25 mouse cellular contexts compared by ENCODE assay signal in genomic region chr12:100692208-100692607, GRCm38 (mm10). TPM values are rescaled to one million over a fixed set of nuclear protein-coding genes. Genes with fewer than 3 reads are reported as not detected.
DNase-seq lines count a peak whose midpoint lies in the region; ATAC-seq and TF ChIP-seq lines count a peak whose summit lies in the region.
"Had no signal": no experiment of that assay in that cellular context is flagged by ENCODE, and none has a peak within 500 bp of the region (broad histone marks: within the 10 kb centered on the region; RNA-seq: fewer than 3 reads in every experiment).

No protein-coding gene starts in this region.

- 0 out of 2 replicates have a peak overlapping the region, but pooled peaks have one; percentile 39 for H3K9ac ChIP-seq in heart, embryonic 12.5 days
- no peak overlapping the region for H3K9ac ChIP-seq in heart, adult 2 months (ENCODE audit: low read depth, low read length)
- H3K9ac ChIP-seq in ES-Bruce4 (ENCODE audit: low read depth, poor library complexity, severe bottlenecking) = no peak overlapping the region
- no peak overlapping the region for H3K9ac ChIP-seq in ES-E14 (ENCODE audit: insufficient read depth, low read depth, low read length, poor library complexity, severe bottlenecking)
- no peak overlapping the region for H3K9ac ChIP-seq in liver, embryonic 11.5 days (ENCODE audit: low read depth, low read length)
- H3K9ac ChIP-seq: embryonic facial prominence, embryonic 12.5 days; forebrain, embryonic 13.5 days; forebrain, embryonic 15.5 days; forebrain, postnatal 0 days had no signal

- H3K4me3 ChIP-seq in heart, embryonic 12.5 days = no peak overlapping the region
- no peak overlapping the region for H3K4me3 ChIP-seq in heart, adult 2 months
- H3K4me3 ChIP-seq in ES-Bruce4 (ENCODE audit: low read depth, low read length) (no peak overlapping the region), ES-E14 (ENCODE audit: insufficient read depth in 1 of 2, low read depth in 1 of 2, low read length in 2 of 2, poor library complexity in 1 of 2, severe bottlenecking in 1 of 2) (no peak overlapping the region)
- H3K4me3 ChIP-seq in liver, embryonic 11.5 days (ENCODE audit: low read depth, low read length) = no peak overlapping the region
- H3K4me3 ChIP-seq: embryonic facial prominence, embryonic 10.5 days; embryonic facial prominence, embryonic 12.5 days; forebrain, embryonic 13.5 days; forebrain, embryonic 15.5 days had no signal

- in situ Hi-C loops in ES-E14 (cut with MboI; ENCODE audit: low sequenced_read_pairs in 2 of 2, unreplicated experiment in 2 of 2) = no loop called here

- peaks cover 19% of the 10 kb centered on the region for H3K4me1 ChIP-seq in heart, embryonic 12.5 days (replicated peaks)
- no peaks in the 10 kb centered on the region; the same call in 1 of the 2 replicates for H3K4me1 ChIP-seq in heart, adult 2 months (ENCODE audit: control insufficient read depth, insufficient read depth, low read length)
- H3K4me1 ChIP-seq in ES-Bruce4 (ENCODE audit: control insufficient read depth, insufficient read depth, low read length) = no peaks in the 10 kb centered on the region
- no peaks in the 10 kb centered on the region; a peak in 1 of 4 replicates for H3K4me1 ChIP-seq in ES-E14 (ENCODE audit: control insufficient read depth in 2 of 2, insufficient read depth in 2 of 2, low read length in 2 of 2, poor library complexity in 1 of 2)
- peaks cover 4% of the 10 kb centered on the region; the same call in 1 of the 2 replicates for H3K4me1 ChIP-seq in liver, embryonic 11.5 days (replicated peaks; ENCODE audit: control insufficient read depth, insufficient read depth, low read length)

- WGBS in heart, embryonic 12.5 days = 53% methylated on average over 3 of the region's 3 CpGs
- WGBS in heart, adult 2 months = 50% methylated on average over 3 of the region's 3 CpGs
- WGBS in liver, embryonic 11.5 days = 68% methylated on average over 3 of the region's 3 CpGs

- no peak for TF ChIP-seq POLR2A in heart, adult 2 months (IDR thresholded peaks at IDR 0.05; ENCODE audit: insufficient read depth, low read depth, low read length)
- TF ChIP-seq POLR2A in ES-Bruce4 (IDR thresholded peaks at IDR 0.05; ENCODE audit: insufficient read depth, low read length) = no peak

- no peak overlapping the region for H3K4me2 ChIP-seq in heart, embryonic 12.5 days
- H3K4me2 ChIP-seq in liver, embryonic 11.5 days = no peak overlapping the region
- H3K4me2 ChIP-seq: embryonic facial prominence, embryonic 12.5 days; forebrain, embryonic 13.5 days; forebrain, embryonic 15.5 days had no signal

- intact Hi-C loops in heart, adult 2 months (cut with DNase I) = no loop called here

- no peak overlapping the region for H3K27ac ChIP-seq in heart, embryonic 12.5 days (ENCODE audit: poor library complexity, severe bottlenecking)
- no peak overlapping the region for H3K27ac ChIP-seq in heart, adult 2 months
- peak overlapping the region; percentile 42; the same call in 1 of the 2 replicates for H3K27ac ChIP-seq in ES-Bruce4 (ENCODE audit: insufficient read depth, low read length)
- H3K27ac ChIP-seq in ES-E14 (ENCODE audit: insufficient read depth, low read depth, low read length, poor library complexity, severe bottlenecking) = no peak overlapping the region
- no peak overlapping the region for H3K27ac ChIP-seq in liver, embryonic 11.5 days (ENCODE audit: low read depth, low read length)
- H3K27ac ChIP-seq: embryonic facial prominence, embryonic 10.5 days; embryonic facial prominence, embryonic 12.5 days; forebrain, embryonic 13.5 days; forebrain, embryonic 15.5 days had no signal

- no peaks in the 10 kb centered on the region for H3K36me3 ChIP-seq in heart, embryonic 12.5 days
- H3K36me3 ChIP-seq in heart, adult 2 months (ENCODE audit: control insufficient read depth, insufficient read depth, low read length) = peaks cover 5% of the 10 kb centered on the region
- H3K36me3 ChIP-seq in ES-Bruce4 (ENCODE audit: control insufficient read depth, insufficient read depth, low read length, poor library complexity, severe bottlenecking) = no peaks in the 10 kb centered on the region
- H3K36me3 ChIP-seq in ES-E14 (ENCODE audit: control insufficient read depth, insufficient read depth, low read length, poor library complexity, severe bottlenecking) = no peaks in the 10 kb centered on the region
- H3K36me3 ChIP-seq in liver, embryonic 11.5 days (ENCODE audit: control insufficient read depth, insufficient read depth, low read length) = no peaks in the 10 kb centered on the region
- H3K36me3 ChIP-seq: embryonic facial prominence, embryonic 10.5 days; embryonic facial prominence, embryonic 12.5 days; forebrain, embryonic 15.5 days had no signal

- H3K27me3 ChIP-seq in heart, embryonic 12.5 days (replicated peaks) = no peaks in the 10 kb centered on the region
- H3K27me3 ChIP-seq in heart, adult 2 months (ENCODE audit: control insufficient read depth, insufficient read depth, low read length) = no peaks in the 10 kb centered on the region
- H3K27me3 ChIP-seq in ES-Bruce4 (ENCODE audit: control insufficient read depth, insufficient read depth, low read length, poor library complexity, severe bottlenecking) = no peaks in the 10 kb centered on the region
- no peaks in the 10 kb centered on the region for H3K27me3 ChIP-seq in liver, embryonic 11.5 days (replicated peaks; ENCODE audit: control insufficient read depth, insufficient read depth, low read length)
- H3K27me3 ChIP-seq: CH12.LX; embryonic facial prominence, embryonic 12.5 days; forebrain, embryonic 13.5 days; forebrain, embryonic 15.5 days had no signal

- TF ChIP-seq CTCF in heart, adult 2 months (IDR thresholded peaks at IDR 0.05) = no peak
- no peak for TF ChIP-seq CTCF in ES-Bruce4 (IDR thresholded peaks at IDR 0.05; ENCODE audit: low read depth, low read length)

- no peak for TF ChIP-seq EP300 in heart, adult 2 months (IDR thresholded peaks at IDR 0.05; ENCODE audit: insufficient read depth, low read depth, low read length)
- peak; percentile 65; the same call in 1 of the 2 replicates for TF ChIP-seq EP300 in ES-Bruce4 (IDR thresholded peaks at IDR 0.05; ENCODE audit: insufficient read depth, low read depth, low read length)

- H3K79me2 ChIP-seq in heart, adult 2 months (replicated peaks; ENCODE audit: control insufficient read depth, insufficient read depth, low read length) = no peaks in the 10 kb centered on the region; the same call in none of the 2 replicates

- no peak for ATAC-seq in heart, embryonic 12.5 days (ENCODE audit: insufficient number of reproducible peaks, low FRiP score)
- ATAC-seq in liver, embryonic 11.5 days (replicated peaks; ENCODE audit: low FRiP score) = no peak
- ATAC-seq: CD4-positive, CD25-positive, alpha-beta regulatory T cell, adult 4 months; forebrain, embryonic 13.5 days; forebrain, embryonic 15.5 days; forebrain, postnatal 0 days had no signal

- no peaks in the 10 kb centered on the region for H3K9me3 ChIP-seq in heart, embryonic 12.5 days (replicated peaks)
- H3K9me3 ChIP-seq in ES-Bruce4 (replicated peaks; ENCODE audit: control insufficient read depth, insufficient read depth, low read length, poor library complexity, severe bottlenecking) (no peaks in the 10 kb centered on the region), ES-E14 (ENCODE audit: control insufficient read depth, insufficient read depth, low read depth, low read length) (no peaks in the 10 kb centered on the region)
- no peaks in the 10 kb centered on the region for H3K9me3 ChIP-seq in liver, embryonic 11.5 days (ENCODE audit: control insufficient read depth, low read length)
- H3K9me3 ChIP-seq: embryonic facial prominence, embryonic 10.5 days; embryonic facial prominence, embryonic 12.5 days; forebrain, embryonic 13.5 days; forebrain, embryonic 15.5 days had no signal

- no peak for DNase-seq in heart, adult 2 months
- DNase-seq in ES-E14 (ENCODE audit: low read depth, low spot score) (peak; percentile 36), ZHBTc4 (ENCODE audit: low read depth, low spot score) (peak; percentile 52)
- no peak for DNase-seq in liver, embryonic 11.5 days (ENCODE audit: low spot score)
- no peak for DNase-seq in kidney, adult 11 months
- no peak for DNase-seq in kidney, postnatal 36 days
- DNase-seq: adrenal gland, adult 2 months; adrenal gland, postnatal 10 days; adrenal gland, postnatal 25 days; B cell, adult 2 months; cerebellum, adult 11 months; cerebellum, adult 18-20 months; cerebellum, adult 8-10 months; cerebellum, adult 9-11 months; cerebellum, postnatal 14 days; cerebellum, postnatal 36 days; forebrain, postnatal 0 days had no signal

TF ChIP-seq in ES-E14, 5 proteins besides CTCF, POLR2A, EP300 and RAD21:
- TF ChIP-seq CHD2 (IDR thresholded peaks at IDR 0.05; ENCODE audit: low read depth, low read length) (no peak), MAFK (IDR thresholded peaks at IDR 0.05; ENCODE audit: insufficient read depth, low read depth, low read length) (no peak), HCFC1 (IDR thresholded peaks at IDR 0.05; ENCODE audit: borderline replicate concordance, insufficient read depth, low read length) (no peak), ZNF384 (IDR thresholded peaks at IDR 0.05; ENCODE audit: low read depth, low read length) (no peak), ZC3H11A (IDR thresholded peaks at IDR 0.05; ENCODE audit: borderline replicate concordance, low read depth, low read length) (no peak)

RNA-seq across cellular contexts. Expression of gene Rps6ka5, which starts 34.6 kb away (rescaled TPM):
- polyA plus RNA-seq in heart, embryonic 12.5 days (2016; fragmentation: Nextera tagmentation; extraction: Ambion mirVana) = 5.4 and 6.0 TPM in 2 replicates
- total RNA-seq in heart, adult 2 months (2021) = 10 to 100 TPM; 10.8 to 13.5 TPM
- polyA plus RNA-seq in heart, adult 2 months (2012; rRNA removed) = 2.1 and 6.1 TPM in 2 replicates
- polyA plus RNA-seq in ES-Bruce4 (2011; ENCODE audit: insufficient read depth, insufficient read length, low read depth, missing spikeins) = 12.3 and 13.2 TPM in 2 replicates
- 5.5 and 6.0 TPM in 2 replicates for total RNA-seq in ES-E14 (2012; rRNA removed)
- 2.5 and 3.0 TPM in 2 replicates for polyA plus RNA-seq in liver, embryonic 11.5 days (2014; fragmentation: Nextera tagmentation; extraction: Ambion mirVana)

Comparison
In these comparisons a context has a peak if more than half of its experiments do, and no peak if none do; other contexts are left out.
1. DNase-seq: peak in ES-E14 (single experiment) and ZHBTc4 (single experiment); none in heart, adult 2 months (0 of 2), liver, embryonic 11.5 days (single experiment), kidney, adult 11 months (single experiment) and kidney, postnatal 36 days (0 of 2).